Mouse (Mus musculus) megakaryocyte progenitor cell, adult 5-6 weeks (primary cell): ENCODE data around the gene Inafm1. TPM values are rescaled to one million over a fixed set of nuclear protein-coding genes. Genes with fewer than 3 reads are reported as not detected.
A peak's percentile ranks its signal among the peaks of the same experiment; 100 is the strongest.

Experiments used
- ATAC-seq: replicated peaks from 2 replicates; pipeline ENCODE4 v1.8.0; 2016; ENCODE audit warnings: mild to moderate bottlenecking, moderate TSS enrichment, inconsistent platforms; ENCODE audit not compliant: poor library complexity
- total RNA-seq, 2 experiments: library from RNA; stranded (forward) in 1 of 2; stranded (reverse) in 1 of 2; fragments of 157-497, 149-512 nt in 1 of 2; fragments of 200-1000 nt in 1 of 2; gene quantifications; 2 replicates each; pipeline versions ENCODE4 v1.2.3 to v1.2.4; 2015 to 2017

The Inafm1 gene
- total RNA-seq, 2 experiments from 2014 or later: 5.2 to 11.3 TPM

GRCm38 (mm10) chr7:16298927-16299326 is 25.5 kb upstream of the Inafm1 start:
- ATAC-seq: no peak

- ATAC-seq: no peak
Measured at GRCm38 (mm10) chr7:16297616-16298015, 24.2 kb upstream of the Inafm1 start.

GRCm38 (mm10) chr7:16296766-16297390 is 23.5 kb upstream of the Inafm1 start:
- peak; percentile 56 for ATAC-seq

- ATAC-seq: peak; percentile 19
Measured at GRCm38 (mm10) chr7:16296146-16296545, 22.7 kb upstream of the Inafm1 start.

GRCm38 (mm10) chr7:16295321-16295900 is 22.0 kb upstream of the Inafm1 start:
- ATAC-seq: peak; percentile 50

GRCm38 (mm10) chr7:16294837-16295236 is 21.4 kb upstream of the Inafm1 start:
- peak; percentile 70 for ATAC-seq

- peak; percentile 48 for ATAC-seq
Measured at GRCm38 (mm10) chr7:16294346-16294745, 20.9 kb upstream of the Inafm1 start.

- ATAC-seq: no peak
Measured at GRCm38 (mm10) chr7:16287791-16288190, 14.4 kb upstream of the Inafm1 start.

- ATAC-seq: no peak
Measured at GRCm38 (mm10) chr7:16287016-16287415, 13.6 kb upstream of the Inafm1 start.

- peak; percentile 82 for ATAC-seq
Measured at GRCm38 (mm10) chr7:16286026-16286961, 12.9 kb upstream of the Inafm1 start, which contains the start of gene Ccdc9. Ccdc9 (minus strand) TSS chr7:16286795.

- peak; percentile 34 for ATAC-seq
Measured at GRCm38 (mm10) chr7:16285450-16286025, 12.1 kb upstream of the Inafm1 start.

- no peak for ATAC-seq
Measured at GRCm38 (mm10) chr7:16284904-16285303, 11.5 kb upstream of the Inafm1 start.

GRCm38 (mm10) chr7:16284001-16284400 is 10.6 kb upstream of the Inafm1 start:
- no peak for ATAC-seq

GRCm38 (mm10) chr7:16282334-16282733 is 8.9 kb upstream of the Inafm1 start:
- no peak for ATAC-seq

GRCm38 (mm10) chr7:16280721-16281120 is 7.3 kb upstream of the Inafm1 start:
- no peak for ATAC-seq

GRCm38 (mm10) chr7:16274922-16275890 is 1.8 kb upstream of the Inafm1 start:
- ATAC-seq: peak; percentile 45

- peak; percentile 52 for ATAC-seq
Measured at GRCm38 (mm10) chr7:16273766-16274140, 336 bp upstream of the Inafm1 start.

- peak; percentile 38 for ATAC-seq
Measured at GRCm38 (mm10) chr7:16272681-16273080, 736 bp downstream of the Inafm1 start.

GRCm38 (mm10) chr7:16271139-16271538 is 2.3 kb downstream of the Inafm1 start:
- ATAC-seq: no peak

GRCm38 (mm10) chr7:16266593-16266992 is 6.8 kb downstream of the Inafm1 start:
- peak; percentile 35 for ATAC-seq
